Mouse (Mus musculus): ENCODE measurements around the gene Rxfp4.

DNA sequence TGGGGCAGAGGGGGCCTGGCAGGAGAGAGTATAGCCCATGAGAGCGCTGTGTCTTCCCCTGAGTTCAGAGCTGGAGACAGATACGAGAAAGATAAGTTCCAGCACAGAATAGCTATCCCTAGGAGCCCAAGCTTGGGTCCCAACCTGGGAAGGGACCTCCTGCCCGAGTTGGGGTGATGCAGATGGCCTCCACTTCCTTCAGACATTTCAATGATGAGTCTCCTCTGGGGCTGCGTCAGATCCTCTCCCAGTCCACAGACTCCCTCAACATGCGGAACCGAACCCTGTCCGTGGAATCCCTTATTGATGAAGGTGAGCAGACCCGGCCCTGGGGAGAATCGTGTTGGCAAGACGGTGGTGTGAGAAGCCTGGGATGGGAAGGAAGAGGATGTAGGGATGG lies 19.9 kb downstream of the Rxfp4 start:
- no peak for TF ChIP-seq CTCF (conservative IDR thresholded peaks at IDR 0.05; ENCODE audit: insufficient read depth, insufficient read length, low read depth, low read length)
- TF ChIP-seq POLR2A (IDR thresholded peaks at IDR 0.05; ENCODE audit: low read depth, low read length): no peak

Measured in kidney, adult 2 months (tissue).